Mouse (Mus musculus) heart, postnatal 10 days (tissue): Measurements from ENCODE around the gene Tmem254b. TPM values are rescaled to one million over a fixed set of nuclear protein-coding genes. Genes with fewer than 3 reads are reported as not detected.
"Not testable (repeated sequence)": the region's sequence is repeated elsewhere in the genome, so short reads cannot be mapped to it uniquely, and the experiment has no call there.

Experiments used
- DNase-seq, 2 experiments: peaks; one replicate each; pipeline ENCODE4 v3.0.0; 2021
- intact Hi-C: fragments of 180-260 bp; cut with DNase I; formaldehyde crosslinking; loops from one replicate; pipeline ENCODE4 v1.15.1; 2025
- total RNA-seq, 2 experiments: library from RNA; stranded (reverse); gene quantifications; 2 replicates each; pipeline ENCODE4 v1.2.3; 2021

Gene Tmem254b
- total RNA-seq = 10 to 100 TPM in 1 of 2 experiments, 1 to 10 TPM in 1; 6.3 to 11.2 TPM

GRCm38 (mm10) chr14:26206926-26207247 lies at the start of gene Tmem254b:
Gene Tmem254b (minus strand): TSS chr14:26207041.
- DNase-seq, intact Hi-C loops: not testable (repeated sequence)

- intact Hi-C loops, DNase-seq: not testable (repeated sequence)
These were observed 30.3 kb upstream of the Tmem254b start for GRCm38 (mm10) chr14:26237183-26237582.

GRCm38 (mm10) chr14:26216233-26217000 lies 9.6 kb upstream of the Tmem254b start:
- DNase-seq, intact Hi-C loops: not testable (repeated sequence)

GRCm38 (mm10) chr14:26206197-26206925 lies 480 bp downstream of the Tmem254b start:
- intact Hi-C loops, DNase-seq: not testable (repeated sequence)

GRCm38 (mm10) chr14:26197851-26198250 lies 9.0 kb downstream of the Tmem254b start:
- intact Hi-C loops, DNase-seq: not testable (repeated sequence)

GRCm38 (mm10) chr14:26188361-26188760 lies 18.5 kb downstream of the Tmem254b start:
- DNase-seq, intact Hi-C loops: not testable (repeated sequence)

GRCm38 (mm10) chr14:26186638-26187037 lies 20.2 kb downstream of the Tmem254b start:
- DNase-seq, intact Hi-C loops: not testable (repeated sequence)

GRCm38 (mm10) chr14:26182380-26182779 lies 24.5 kb downstream of the Tmem254b start, which contains the start of gene Plac9b:
Gene Plac9b (minus strand): TSS chr14:26182480.
- DNase-seq, intact Hi-C loops: not testable (repeated sequence)

GRCm38 (mm10) chr14:26181660-26182059 lies 25.2 kb downstream of the Tmem254b start:
- DNase-seq, intact Hi-C loops: not testable (repeated sequence)

- intact Hi-C loops, DNase-seq: not testable (repeated sequence)
These were observed 31.8 kb downstream of the Tmem254b start for GRCm38 (mm10) chr14:26175028-26175427.

- intact Hi-C loops = not testable (repeated sequence)
These were observed 32.9 kb downstream of the Tmem254b start for GRCm38 (mm10) chr14:26173955-26174354.

GRCm38 (mm10) chr14:26165266-26165665 lies 41.6 kb downstream of the Tmem254b start:
- DNase-seq, intact Hi-C loops: not testable (repeated sequence)

More at GRCm38 (mm10) chr14:26173955-26174354, 32.9 kb downstream of the Tmem254b start:
- DNase-seq = not testable (repeated sequence)

- intact Hi-C loops, DNase-seq: not testable (repeated sequence)
These were observed 44.4 kb downstream of the Tmem254b start for GRCm38 (mm10) chr14:26162423-26162822.

GRCm38 (mm10) chr14:26161156-26161555 lies 45.7 kb downstream of the Tmem254b start:
- intact Hi-C loops, DNase-seq: not testable (repeated sequence)

- DNase-seq, intact Hi-C loops: not testable (repeated sequence)
These were observed 50.8 kb downstream of the Tmem254b start for GRCm38 (mm10) chr14:26156032-26156431.

Other genes with a start within 250 kb of the Tmem254b start
- under 1 TPM; 0.17 to 0.62 TPM for gene Duxbl1, start 228.5 kb downstream of the Tmem254b start, total RNA-seq
- 10 to 100 TPM; 32.2 to 33.7 TPM for gene Gm9780, start 164.3 kb downstream of the Tmem254b start, total RNA-seq
- gene Tmem254c, start 139.7 kb downstream of the Tmem254b start, total RNA-seq = 10 to 100 TPM; 15.1 to 21.9 TPM
- gene Cphx2, start 125.5 kb downstream of the Tmem254b start, total RNA-seq = not detected
- gene Cphx3, start 124.7 kb downstream of the Tmem254b start, total RNA-seq = not detected
- under 1 TPM in 1 of 2 experiments, not detected in 1; 0.24 TPM for gene Duxbl2, start 88.7 kb downstream of the Tmem254b start, total RNA-seq
- 10 to 100 TPM; 70.8 to 77.8 TPM for gene Plac9b, start 24.6 kb downstream of the Tmem254b start, total RNA-seq
- 1 to 10 TPM; 1.4 to 1.5 TPM for gene Duxbl3, start 50.9 kb upstream of the Tmem254b start, total RNA-seq